Mouse (Mus musculus) left cerebral cortex, postnatal 25 days (tissue): ENCODE results near the gene Prim2. TPM values are rescaled to one million over a fixed set of nuclear protein-coding genes. Genes with fewer than 3 reads are reported as not detected.
"Not testable (repeated sequence)": the region's sequence is repeated elsewhere in the genome, so short reads cannot be mapped to it uniquely, and the experiment has no call there.

Experiments used
- DNase-seq, 2 experiments: peaks; one replicate each; pipeline ENCODE4 v3.0.0; 2022; ENCODE audit warnings: low spot score in 2 of 2, mixed read lengths in 1 of 2
- intact Hi-C: fragments of 180-260 bp; cut with DNase I; formaldehyde crosslinking; loops from one replicate; pipeline ENCODE4 v1.15.1; 2025
- total RNA-seq, 2 experiments: library from RNA; stranded (reverse); gene quantifications; 2 replicates each; pipeline ENCODE4 v1.2.3; 2021

Prim2 gene
- total RNA-seq, 2 experiments from 2014 or later: 5.7 to 6.0 TPM

DNA sequence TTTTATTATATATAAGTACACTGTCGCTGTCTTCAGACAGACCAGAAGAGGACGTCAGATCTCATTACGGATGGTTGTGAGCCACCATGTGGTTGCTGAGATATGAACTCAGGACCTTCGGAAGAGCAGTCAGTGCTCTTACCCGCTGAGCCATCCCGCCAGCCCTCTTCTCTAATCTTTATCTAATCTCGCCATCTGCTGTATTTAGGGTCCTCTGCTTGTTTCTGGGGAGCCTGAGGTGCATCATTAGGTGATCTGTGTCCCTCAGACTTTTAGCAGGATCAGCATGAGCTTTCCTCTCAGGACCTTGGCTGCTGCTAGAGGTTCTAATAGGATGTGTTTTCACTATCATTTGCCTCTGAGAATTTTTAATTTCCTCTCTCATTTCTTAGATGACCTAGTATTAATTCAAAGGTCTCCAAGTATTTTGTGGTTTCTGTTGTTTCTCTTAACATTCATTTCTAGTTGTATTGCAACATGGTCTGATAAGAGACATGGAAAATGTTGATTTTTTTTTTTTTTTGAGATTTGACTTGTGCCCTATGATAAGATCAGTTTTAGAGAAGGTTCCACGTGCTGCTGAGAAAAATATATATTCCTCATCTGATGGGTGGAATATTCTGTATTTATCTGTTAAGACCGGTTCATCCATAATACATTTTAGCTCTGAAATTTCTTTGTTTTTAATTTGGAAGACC, 49.4 kb downstream of the Prim2 start:
- DNase-seq: no peak
- intact Hi-C loops: no loop called here

DNA sequence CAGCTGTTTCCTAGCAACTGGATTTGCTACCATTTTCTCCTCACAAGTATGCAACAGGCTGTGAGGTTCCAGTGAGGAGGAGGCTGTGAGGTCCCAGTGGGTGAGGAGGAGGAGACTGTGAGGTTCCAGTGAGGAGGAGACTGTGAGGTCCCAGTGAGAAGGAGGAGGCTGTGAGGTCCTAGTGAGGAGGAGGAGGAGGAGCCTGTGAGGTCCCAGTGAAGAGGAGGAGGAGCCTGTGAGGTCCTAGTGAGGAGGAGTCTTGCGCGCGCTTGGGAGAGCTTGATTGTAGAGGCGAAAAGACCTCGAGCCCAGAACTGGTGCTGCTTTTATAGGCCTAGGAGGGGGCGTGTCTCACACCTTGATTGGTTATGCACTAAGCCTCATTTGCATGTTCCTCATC, 53.0 kb downstream of the Prim2 start:
- DNase-seq, intact Hi-C loops: not testable (repeated sequence)

DNA sequence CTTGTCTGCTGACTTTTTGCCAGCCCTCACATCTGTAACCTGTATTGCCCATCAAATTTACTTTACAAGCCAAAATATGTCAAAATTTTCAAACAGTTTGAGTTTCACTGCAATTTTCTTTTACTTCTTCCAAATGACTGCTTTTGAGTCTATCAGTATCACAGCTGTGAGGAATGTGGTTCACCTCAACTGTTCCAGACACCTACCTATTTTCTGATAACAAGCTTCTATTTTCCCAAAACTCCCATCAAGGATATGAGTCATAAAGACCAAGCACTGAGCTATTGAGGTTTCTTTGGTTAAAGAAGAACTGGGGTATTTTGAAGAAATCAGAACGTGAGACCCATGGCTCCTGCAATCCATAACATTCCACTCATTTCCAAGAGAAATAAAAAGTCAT, 57.5 kb downstream of the Prim2 start:
- intact Hi-C loops: no loop called here

DNA sequence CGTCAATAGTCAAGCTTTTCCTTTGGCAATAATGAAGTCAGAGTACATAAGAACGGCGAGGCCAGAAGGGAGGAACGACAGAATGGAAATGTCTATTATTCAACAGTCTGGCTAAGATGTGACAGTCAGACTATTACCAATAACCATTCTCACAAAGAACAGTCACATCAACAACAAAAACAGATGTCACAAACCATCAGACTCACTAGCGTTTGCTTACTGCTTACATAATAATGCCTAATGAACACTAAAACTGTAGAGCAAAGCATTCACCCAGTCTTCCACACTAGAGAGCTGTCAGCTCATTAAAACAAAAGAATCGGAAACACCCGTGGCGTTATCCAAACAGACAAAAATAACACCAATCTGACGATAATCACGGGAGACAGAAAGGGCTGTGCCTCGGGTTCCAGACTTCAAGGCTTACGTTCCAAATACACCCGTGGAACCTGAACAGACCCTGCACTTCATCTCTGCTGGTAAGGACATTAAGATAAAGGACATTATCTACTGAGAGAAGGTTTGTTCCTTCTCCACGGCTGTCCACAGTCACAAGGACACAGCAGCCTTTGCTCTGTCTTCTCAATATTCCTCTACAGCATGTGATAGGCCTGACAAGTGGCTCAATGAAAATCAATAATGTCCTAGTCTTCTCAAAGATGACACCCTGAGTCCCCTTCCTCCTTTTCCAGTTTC, 59.4 kb downstream of the Prim2 start:
- intact Hi-C loops: no loop called here
- DNase-seq: no peak

More for the DNA sequence above, 57.5 kb downstream of the Prim2 start:
- DNase-seq: no peak

DNA sequence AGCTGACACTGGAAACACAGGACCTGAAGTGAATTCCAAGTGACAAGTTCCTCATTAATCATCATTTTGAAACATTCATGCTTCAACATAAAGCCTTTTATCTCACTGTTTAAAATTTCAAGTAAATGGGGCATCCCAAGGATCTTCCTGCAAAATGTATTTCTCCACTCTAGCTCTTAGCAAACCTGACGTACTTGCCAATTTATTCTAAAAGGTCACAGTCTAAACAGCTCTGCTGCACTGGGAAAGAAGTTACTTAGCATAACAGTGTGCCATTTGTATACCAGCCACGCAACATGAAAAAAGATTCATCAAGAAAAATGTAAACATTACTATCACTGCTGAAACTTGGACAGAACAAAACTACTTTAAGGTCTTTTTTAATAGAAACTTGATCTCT, 61.5 kb downstream of the Prim2 start:
- DNase-seq: no peak
- intact Hi-C loops: no loop called here

GRCm38 (mm10) chr1:33604087-33604699, 65.4 kb downstream of the Prim2 start:
- DNase-seq: no peak
- intact Hi-C loops: no loop called here

DNA sequence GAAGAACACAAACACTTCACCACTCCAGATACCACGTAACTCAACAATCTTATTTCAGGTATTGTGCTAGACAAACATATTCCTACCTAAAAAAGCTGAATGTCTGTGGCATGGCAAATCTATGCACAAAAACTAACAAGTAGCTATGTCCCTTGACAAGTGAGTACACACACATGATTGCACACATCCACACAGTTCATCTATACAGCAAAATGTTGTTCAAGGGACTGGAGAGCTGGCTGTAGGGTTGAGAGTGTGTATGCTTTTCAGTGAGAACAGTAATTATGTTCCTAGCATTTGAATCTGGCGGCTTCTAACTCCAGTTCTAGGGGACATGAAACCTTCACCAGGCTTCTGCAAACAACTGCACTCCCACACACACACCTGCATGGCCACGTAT, 69.9 kb downstream of the Prim2 start:
- no peak for DNase-seq
- intact Hi-C loops: no loop called here

- intact Hi-C loops: no loop called here
- DNase-seq: no peak
These were observed 70.5 kb downstream of the Prim2 start for GRCm38 (mm10) chr1:33599019-33599667.

DNA sequence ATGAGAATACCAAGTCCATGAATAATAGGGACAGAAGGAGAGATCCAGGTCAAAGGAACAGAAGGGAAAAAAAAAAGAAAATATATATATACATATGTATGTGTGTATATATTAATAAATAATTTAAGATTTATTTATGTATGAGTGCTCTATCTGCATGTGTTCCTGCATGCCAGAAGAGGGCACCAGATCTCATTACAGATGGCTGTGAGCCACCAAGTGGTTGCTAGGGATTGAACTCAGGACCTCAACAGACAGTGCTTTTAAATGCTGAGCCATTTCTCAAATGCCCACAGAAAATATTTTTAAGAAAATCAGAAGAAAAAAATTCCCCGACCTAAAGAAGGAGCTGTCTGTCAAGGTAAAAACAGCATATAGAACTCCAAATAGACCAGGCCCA, 72.6 kb downstream of the Prim2 start:
- DNase-seq: no peak
- intact Hi-C loops: no loop called here

GRCm38 (mm10) chr1:33595936-33596335, 73.7 kb downstream of the Prim2 start:
- no peak for DNase-seq

GRCm38 (mm10) chr1:33594966-33595365, 74.6 kb downstream of the Prim2 start:
- intact Hi-C loops: no loop called here
- no peak for DNase-seq

More at GRCm38 (mm10) chr1:33595936-33596335, 73.7 kb downstream of the Prim2 start:
- intact Hi-C loops: no loop called here

DNA sequence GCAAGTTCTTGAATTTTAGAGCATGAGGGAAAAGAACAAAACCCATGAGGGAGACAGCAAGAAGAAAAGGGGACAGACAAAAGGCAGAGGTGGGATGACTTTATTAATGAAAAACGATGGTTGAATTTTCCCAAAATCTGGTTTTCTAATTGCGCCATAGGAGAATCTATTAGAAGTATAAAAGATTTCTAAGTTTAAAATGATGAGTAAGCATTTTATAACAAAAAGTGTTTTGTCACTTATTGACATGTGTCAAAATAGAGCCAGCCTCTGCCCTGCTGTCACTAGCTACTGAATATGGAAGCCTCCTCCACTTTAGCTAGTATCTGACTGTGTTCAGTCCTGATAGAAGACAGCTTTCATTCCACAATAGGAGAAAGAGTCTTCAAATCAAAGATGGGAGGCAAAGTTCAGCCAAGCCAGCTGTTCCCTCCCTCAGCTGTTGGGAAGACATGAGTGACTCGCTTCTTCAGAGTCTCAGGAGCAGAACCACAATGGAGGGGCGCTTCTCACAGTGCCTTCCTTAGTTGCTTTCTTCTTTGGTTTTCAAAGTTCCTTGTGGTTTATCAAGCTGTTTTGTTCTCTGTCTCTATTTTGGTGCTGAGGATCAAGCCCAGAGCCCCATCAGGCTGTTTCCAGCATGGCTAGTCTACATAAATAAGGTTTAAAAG, 75.7 kb downstream of the Prim2 start:
- no peak for DNase-seq
- intact Hi-C loops: no loop called here

GRCm38 (mm10) chr1:33591997-33592608, 77.5 kb downstream of the Prim2 start:
- no peak for DNase-seq

GRCm38 (mm10) chr1:33590556-33591411, 78.8 kb downstream of the Prim2 start:
- no peak for DNase-seq

More at GRCm38 (mm10) chr1:33591997-33592608, 77.5 kb downstream of the Prim2 start:
- intact Hi-C loops: no loop called here

GRCm38 (mm10) chr1:33589531-33589930, 80.1 kb downstream of the Prim2 start:
- intact Hi-C loops: no loop called here
- no peak for DNase-seq

More at GRCm38 (mm10) chr1:33590556-33591411, 78.8 kb downstream of the Prim2 start:
- intact Hi-C loops: no loop called here

- intact Hi-C loops: no loop called here
- no peak for DNase-seq
These were observed 81.0 kb downstream of the Prim2 start for GRCm38 (mm10) chr1:33588557-33588956.

- DNase-seq: no peak
- intact Hi-C loops: no loop called here
These were observed 85.0 kb downstream of the Prim2 start for GRCm38 (mm10) chr1:33584590-33584978.

- intact Hi-C loops: no loop called here
- DNase-seq: peak in 1 of 2 experiments; percentile 29
These were observed 85.6 kb downstream of the Prim2 start for GRCm38 (mm10) chr1:33583817-33584589.
